Mouse (Mus musculus) hindbrain, embryonic 14.5 days (tissue): ENCODE data around the gene Tbc1d22a. TPM values are rescaled to one million over a fixed set of nuclear protein-coding genes. Genes with fewer than 3 reads are reported as not detected.
A peak's percentile ranks its signal among the peaks of the same experiment; 100 is the strongest.

Experiments used
- ATAC-seq: fragments of 200-750 bp; cut with Nextera tagmentation; 2 replicates; pipeline ENCODE4 v1.8.0; 2017; ENCODE audit warnings: moderate number of reproducible peaks, mild to moderate bottlenecking, moderate TSS enrichment, moderate library complexity; ENCODE audit not compliant: low FRiP score
- DNase-seq: peaks from one replicate; pipeline ENCODE4 v3.0.0-alpha.2; 2015; ENCODE audit warnings: low spot score
- H3K27ac ChIP-seq: fragments of 300-500 bp; sonication (generic); 2 replicates; pipeline ENCODE4 v1.5.1; 2014; ENCODE audit warnings: mild to moderate bottlenecking, moderate library complexity
- H3K27me3 ChIP-seq: fragments of 300-500 bp; sonication (generic); 2 replicates; pipeline ENCODE4 v1.6.1; 2014; ENCODE audit warnings: mild to moderate bottlenecking, low read length, mixed read lengths; ENCODE audit not compliant: control insufficient read depth, insufficient read depth
- H3K36me3 ChIP-seq: fragments of 300-500 bp; sonication (generic); replicated peaks from 2 replicates; pipeline ENCODE4 v1.6.1; 2014; ENCODE audit not compliant: control insufficient read depth, insufficient read depth
- H3K4me1 ChIP-seq: fragments of 300-500 bp; sonication (generic); replicated peaks from 2 replicates; pipeline ENCODE4 v1.6.1; 2014; ENCODE audit warnings: antibody characterized with exemption, low read length, mixed read lengths; ENCODE audit not compliant: control insufficient read depth, insufficient read depth
- H3K4me2 ChIP-seq: fragments of 300-500 bp; sonication (generic); replicated peaks from 2 replicates; pipeline ENCODE4 v1.6.1; 2014; ENCODE audit warnings: mild to moderate bottlenecking, moderate library complexity
- H3K4me3 ChIP-seq: fragments of 300-500 bp; sonication (generic); replicated peaks from 2 replicates; pipeline ENCODE4 v1.5.1; 2014; ENCODE audit warnings: mild to moderate bottlenecking, low read length
- H3K9ac ChIP-seq: fragments of 300-500 bp; sonication (generic); 2 replicates; pipeline ENCODE4 v1.6.1; 2014
- H3K9me3 ChIP-seq: fragments of 300-500 bp; sonication (generic); 2 replicates; pipeline ENCODE4 v1.6.1; 2016; ENCODE audit warnings: low read length; ENCODE audit not compliant: control insufficient read depth
- WGBS: fragments of 180-500 bp; shearing (Covaris S2); extraction: QIAGEN DNeasy Blood & Tissue Kit; methylation state at CpG from one replicate; pipeline ENCODE4 v1.1.7; 2014; 5-methylcytosine and 5-hydroxymethylcytosine counted together
- polyA plus RNA-seq: library from polyadenylated mRNA; unstranded; fragments of >200 nt; fragmentation: Nextera tagmentation; extraction: Ambion mirVana; gene quantifications from 2 replicates; pipeline ENCODE4 v1.2.1, GENCODE M21; 2014

Tbc1d22a gene
- polyA plus RNA-seq, 1 experiment from 2014 or later, result 10.7 TPM

DNA sequence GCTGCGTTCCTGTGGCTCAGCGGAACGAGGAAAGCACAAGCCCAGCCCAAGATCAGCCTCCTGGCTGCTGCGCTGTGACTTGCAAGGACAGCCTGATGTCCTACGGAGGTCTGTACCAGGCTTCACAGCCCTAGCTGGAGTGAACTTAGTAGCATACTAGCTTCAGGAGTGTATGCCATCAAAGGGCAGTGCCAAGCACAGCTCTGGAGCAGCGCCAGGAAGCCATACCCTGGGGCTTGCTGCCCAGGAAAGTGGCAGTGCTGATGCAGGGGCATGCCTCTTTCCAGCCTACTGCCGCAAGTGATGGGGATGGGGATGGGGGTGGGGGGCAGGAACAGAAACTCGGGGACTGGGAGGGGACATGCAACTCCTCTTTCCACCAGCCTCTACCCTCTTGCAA lies 248.4 kb downstream of the Tbc1d22a start:
- H3K27ac ChIP-seq, result no peak overlapping the region
- 0 out of 2 replicates have a peak, but pooled peaks cover 3% of the 10 kb centered on the region for H3K4me1 ChIP-seq
- no peak overlapping the region for H3K4me2 ChIP-seq
- H3K9ac ChIP-seq, result no peak overlapping the region
- H3K36me3 ChIP-seq, result no peaks in the 10 kb centered on the region
- H3K9me3 ChIP-seq, result no peaks in the 10 kb centered on the region
- H3K4me3 ChIP-seq, result no peak overlapping the region
- DNase-seq, result no peak
- no peak for ATAC-seq
- WGBS, result 76% methylated on average over 8 of the region's 8 CpGs
- H3K27me3 ChIP-seq, result no peaks in the 10 kb centered on the region

GRCm38 (mm10) chr15:86468082-86468481 lies 253.8 kb downstream of the Tbc1d22a start:
- H3K9me3 ChIP-seq, result peaks cover 16% of the 10 kb centered on the region
- no peaks in the 10 kb centered on the region for H3K36me3 ChIP-seq
- no peak for DNase-seq
- H3K27me3 ChIP-seq, result no peaks in the 10 kb centered on the region
- no peak overlapping the region for H3K4me3 ChIP-seq
- H3K4me1 ChIP-seq, result peaks cover 4% of the 10 kb centered on the region; the same call in 1 of the 2 replicates
- H3K27ac ChIP-seq, result no peak overlapping the region
- no peak for ATAC-seq
- no peak overlapping the region for H3K9ac ChIP-seq
- no peak overlapping the region for H3K4me2 ChIP-seq

DNA sequence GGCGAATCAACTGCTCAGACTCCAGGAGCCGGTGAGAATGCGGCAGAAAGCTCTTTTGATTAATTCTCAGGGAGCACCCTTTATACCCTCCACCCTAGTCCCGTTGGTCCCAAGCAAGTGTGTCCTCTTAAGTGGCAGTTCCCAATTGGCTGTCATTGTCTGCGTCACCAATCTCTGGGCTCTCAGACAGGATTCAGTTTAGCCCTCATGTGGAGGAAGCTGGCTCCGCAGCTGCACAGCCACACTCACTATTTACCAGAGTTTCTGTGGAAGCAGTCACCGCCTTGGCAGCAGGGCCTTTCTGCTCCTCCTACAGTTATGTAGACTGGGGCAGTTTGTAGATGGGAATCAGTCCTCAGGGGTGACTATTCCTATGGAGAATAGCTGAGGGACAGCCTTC lies 256.9 kb downstream of the Tbc1d22a start:
- WGBS, result 75% methylated on average over 7 of the region's 7 CpGs
- no peak for DNase-seq
- no peak overlapping the region for H3K9ac ChIP-seq
- no peak overlapping the region for H3K27ac ChIP-seq
- peaks cover 4% of the 10 kb centered on the region; the same call in 1 of the 2 replicates for H3K4me1 ChIP-seq
- no peak overlapping the region for H3K4me3 ChIP-seq
- no peak overlapping the region for H3K4me2 ChIP-seq
- no peak for ATAC-seq
- no peaks in the 10 kb centered on the region for H3K36me3 ChIP-seq
- H3K9me3 ChIP-seq, result peaks cover 16% of the 10 kb centered on the region
- no peaks in the 10 kb centered on the region for H3K27me3 ChIP-seq

GRCm38 (mm10) chr15:86473473-86473872 lies 259.2 kb downstream of the Tbc1d22a start:
- Histone ChIP-seq H3K9ac (no peak overlapping the region), H3K4me1 (peaks cover 18% of the 10 kb centered on the region), H3K9me3 (peaks cover 9% of the 10 kb centered on the region), H3K27me3 (no peaks in the 10 kb centered on the region), H3K4me2 (no peak overlapping the region), H3K4me3 (no peak overlapping the region), H3K27ac (no peak overlapping the region), H3K36me3 (no peaks in the 10 kb centered on the region)
- 80% methylated on average over 11 of the region's 11 CpGs for WGBS
- ATAC-seq (no peak), DNase-seq (no peak)

- no peak overlapping the region for H3K4me2 ChIP-seq
- no peak overlapping the region for H3K4me3 ChIP-seq
- H3K36me3 ChIP-seq, result no peaks in the 10 kb centered on the region
- ATAC-seq, result no peak
- H3K9ac ChIP-seq, result no peak overlapping the region
- no peaks in the 10 kb centered on the region; the same call in 1 of the 2 replicates for H3K9me3 ChIP-seq
- H3K27ac ChIP-seq, result no peak overlapping the region
- peaks cover 29% of the 10 kb centered on the region for H3K4me1 ChIP-seq
- DNase-seq, result no peak
- H3K27me3 ChIP-seq, result no peaks in the 10 kb centered on the region
- WGBS, result 72% methylated on average over 5 of the region's 5 CpGs
Measured at GRCm38 (mm10) chr15:86474951-86475350, 260.7 kb downstream of the Tbc1d22a start.

DNA sequence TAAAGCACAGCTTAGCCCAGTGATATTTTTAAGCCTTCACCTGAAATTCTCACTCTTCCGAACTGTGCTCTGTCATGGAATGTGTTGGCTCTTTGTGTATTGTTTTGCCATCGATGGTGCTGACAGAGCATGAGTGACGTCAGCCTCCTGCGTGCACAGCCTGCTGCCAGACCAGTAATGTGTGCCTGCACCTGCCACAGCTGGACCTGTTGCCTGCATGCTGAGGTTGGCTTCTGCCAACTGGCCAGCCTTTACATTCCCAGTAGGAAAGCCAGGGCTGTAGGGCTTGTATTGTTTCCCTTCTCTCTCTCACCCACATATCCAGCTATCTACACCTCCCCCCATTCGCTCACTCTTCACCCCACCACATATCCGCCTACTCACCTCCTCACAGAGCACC lies 262.2 kb downstream of the Tbc1d22a start:
- WGBS, result 64% methylated on average over 6 of the region's 6 CpGs
- no peak overlapping the region for H3K4me3 ChIP-seq
- no peak; the same call in 1 of the 2 replicates for ATAC-seq
- no peaks in the 10 kb centered on the region for H3K27me3 ChIP-seq
- no peak for DNase-seq
- H3K9ac ChIP-seq, result no peak overlapping the region
- no peak overlapping the region for H3K4me2 ChIP-seq
- no peaks in the 10 kb centered on the region for H3K36me3 ChIP-seq
- no peaks in the 10 kb centered on the region for H3K9me3 ChIP-seq
- no peak overlapping the region for H3K27ac ChIP-seq
- peaks cover 29% of the 10 kb centered on the region for H3K4me1 ChIP-seq

DNA sequence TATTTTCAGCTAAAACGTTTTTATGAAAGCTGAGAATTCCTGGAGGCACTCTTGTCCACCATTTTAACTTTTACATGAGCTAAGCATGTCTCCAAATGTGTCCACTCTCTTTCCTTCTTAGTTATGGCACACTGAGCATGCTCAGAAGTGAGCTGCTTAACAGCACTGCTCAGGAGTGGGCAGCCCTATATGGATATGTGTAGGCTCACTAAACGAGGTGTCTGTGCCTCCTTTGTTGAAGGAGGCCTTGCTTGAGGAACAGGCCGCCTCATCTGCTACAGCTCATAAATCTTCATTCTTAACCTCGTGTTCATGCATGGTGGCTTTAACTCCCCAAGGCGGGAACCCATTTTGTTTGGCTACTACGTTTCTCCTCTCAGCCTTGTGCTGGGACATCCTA lies 262.8 kb downstream of the Tbc1d22a start:
- H3K27ac ChIP-seq, result no peak overlapping the region
- ATAC-seq, result no peak

DNA sequence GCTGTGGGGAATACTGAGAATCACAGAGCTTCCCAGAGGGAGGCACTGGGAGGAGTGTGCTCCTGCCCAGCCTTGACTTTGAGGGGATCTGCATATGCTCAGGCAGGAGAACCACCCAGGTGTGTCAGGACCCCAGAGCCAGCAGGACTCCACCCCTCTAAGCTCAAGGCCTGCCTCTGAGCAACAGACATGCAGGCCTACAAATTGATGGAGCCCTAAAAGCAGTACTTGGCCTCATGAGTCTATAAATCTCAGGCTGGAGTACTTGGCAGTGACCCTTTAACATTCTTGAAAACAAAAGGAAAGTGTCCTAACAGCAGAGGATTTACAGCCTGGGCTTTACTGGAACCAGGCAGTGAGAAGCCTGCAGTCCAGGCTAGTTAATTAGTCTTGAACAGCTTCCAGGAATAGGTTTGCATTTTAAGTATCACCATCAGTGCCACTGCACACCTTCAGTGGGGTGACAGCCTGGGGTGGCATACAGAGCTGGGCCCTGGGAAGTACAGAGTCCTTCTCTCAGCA lies 263.3 kb downstream of the Tbc1d22a start:
- Histone ChIP-seq H3K36me3 (no peaks in the 10 kb centered on the region), H3K4me1 (peaks cover 25% of the 10 kb centered on the region), H3K9ac (no peak overlapping the region), H3K9me3 (no peaks in the 10 kb centered on the region), H3K4me3 (no peak overlapping the region), H3K4me2 (no peak overlapping the region), H3K27ac (no peak overlapping the region), H3K27me3 (no peaks in the 10 kb centered on the region)
- DNase-seq, result no peak
- no peak for ATAC-seq

More for the DNA sequence above, 262.8 kb downstream of the Tbc1d22a start:
- Histone ChIP-seq H3K9ac (no peak overlapping the region), H3K4me2 (no peak overlapping the region), H3K4me3 (no peak overlapping the region), H3K4me1 (peaks cover 28% of the 10 kb centered on the region), H3K27me3 (no peaks in the 10 kb centered on the region), H3K36me3 (no peaks in the 10 kb centered on the region), H3K9me3 (no peaks in the 10 kb centered on the region)
- DNase-seq, result no peak
- WGBS, result 42% methylated on average over 6 of the region's 6 CpGs

- no peak overlapping the region for H3K27ac ChIP-seq
- H3K4me2 ChIP-seq, result no peak overlapping the region
- H3K9ac ChIP-seq, result no peak overlapping the region
- H3K4me3 ChIP-seq, result no peak overlapping the region
- DNase-seq (no peak), ATAC-seq (peak; percentile 42; the same call in 1 of the 2 replicates)
- H3K36me3 ChIP-seq, result no peaks in the 10 kb centered on the region
- no peaks in the 10 kb centered on the region for H3K27me3 ChIP-seq
- H3K9me3 ChIP-seq, result no peaks in the 10 kb centered on the region
- H3K4me1 ChIP-seq, result peaks cover 25% of the 10 kb centered on the region
- 56% methylated on average over 13 of the region's 13 CpGs for WGBS
Measured at GRCm38 (mm10) chr15:86478685-86479502, 264.6 kb downstream of the Tbc1d22a start.
